8 mouse cellular contexts compared by ENCODE assay signal in the genomic region with DNA sequence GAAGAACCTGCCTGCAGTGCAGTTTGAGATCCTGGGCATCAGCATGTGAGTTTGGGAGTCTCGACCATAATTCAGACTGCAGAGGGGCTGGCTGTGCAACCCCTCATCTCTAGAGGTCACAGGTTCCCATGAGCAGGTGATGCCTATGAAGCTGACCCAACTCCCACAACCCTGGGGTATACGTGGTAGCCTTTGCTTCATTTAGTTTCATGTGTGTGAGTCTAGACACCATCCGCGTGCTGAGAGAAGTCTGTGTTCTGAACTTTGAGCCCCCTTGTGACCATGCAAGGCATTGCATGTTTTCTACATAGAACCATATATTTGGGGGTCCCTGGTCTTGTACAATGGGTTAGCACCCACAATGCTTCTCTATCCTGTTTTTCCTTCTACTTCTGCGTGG. TPM values are rescaled to one million over a fixed set of nuclear protein-coding genes. Genes with fewer than 3 reads are reported as not detected.
DNase-seq lines count a peak whose midpoint lies in the region; ATAC-seq and TF ChIP-seq lines count a peak whose summit lies in the region.

No protein-coding gene starts in this region.

- peaks cover 3% of the 10 kb centered on the region; the same call in 1 of the 2 replicates for H3K4me1 ChIP-seq in heart, embryonic 11.5 days (ENCODE audit: control insufficient read depth, insufficient read depth, low read length)
- H3K4me1 ChIP-seq in forebrain, postnatal 0 days (ENCODE audit: insufficient read depth), result no peaks in the 10 kb centered on the region
- no peaks in the 10 kb centered on the region for H3K4me1 ChIP-seq in midbrain, embryonic 14.5 days (ENCODE audit: control insufficient read depth, insufficient read depth, low read length)

- DNase-seq in heart, adult 18-20 months, result peak; percentile 4 to 54
- peak; percentile 61 for DNase-seq in CD4-positive helper T cell, adult 2 months (ENCODE audit: low read depth, low spot score)
- DNase-seq in forebrain, postnatal 0 days, result peak; percentile 69
- peak; percentile 67 to 73 for DNase-seq in kidney, postnatal 4 days
- peak; percentile 83 for DNase-seq in midbrain, embryonic 14.5 days
- DNase-seq in thymus, postnatal 14 days, result peak; percentile 69

- H3K9ac ChIP-seq in heart, embryonic 11.5 days (ENCODE audit: low read depth, low read length), result no peak overlapping the region
- H3K9ac ChIP-seq in forebrain, postnatal 0 days, result no peak overlapping the region
- H3K9ac ChIP-seq in midbrain, embryonic 14.5 days (replicated peaks; ENCODE audit: low read length), result no peak overlapping the region

- H3K4me2 ChIP-seq in heart, embryonic 11.5 days, result no peak overlapping the region
- H3K4me2 ChIP-seq in forebrain, postnatal 0 days (ENCODE audit: low read depth), result no peak overlapping the region
- H3K4me2 ChIP-seq in midbrain, embryonic 14.5 days (ENCODE audit: low read length), result no peak overlapping the region

- no peak overlapping the region for H3K4me3 ChIP-seq in heart, embryonic 11.5 days (ENCODE audit: low read depth, low read length)
- no peak overlapping the region for H3K4me3 ChIP-seq in forebrain, postnatal 0 days (ENCODE audit: low read depth, low read length)
- H3K4me3 ChIP-seq in midbrain, embryonic 14.5 days (replicated peaks; ENCODE audit: low read depth, low read length), result no peak overlapping the region

- no peaks in the 10 kb centered on the region for H3K27me3 ChIP-seq in heart, embryonic 11.5 days (ENCODE audit: control insufficient read depth, insufficient read depth, low read length)
- H3K27me3 ChIP-seq in forebrain, postnatal 0 days (ENCODE audit: insufficient read depth, low read length), result no peaks in the 10 kb centered on the region
- H3K27me3 ChIP-seq in midbrain, embryonic 14.5 days (ENCODE audit: control insufficient read depth, insufficient read depth, low read length), result no peaks in the 10 kb centered on the region

- H3K9me3 ChIP-seq in heart, embryonic 11.5 days (replicated peaks; ENCODE audit: control insufficient read depth, low read length), result no peaks in the 10 kb centered on the region
- no peaks in the 10 kb centered on the region for H3K9me3 ChIP-seq in forebrain, postnatal 0 days (ENCODE audit: low read length)
- H3K9me3 ChIP-seq in midbrain, embryonic 14.5 days (ENCODE audit: control insufficient read depth, low read length), result no peaks in the 10 kb centered on the region

- WGBS in heart, embryonic 11.5 days (ENCODE audit: insufficient replicate concordance), result 30% methylated on average over 5 of the region's 5 CpGs
- WGBS in forebrain, postnatal 0 days, result 22% methylated on average over 5 of the region's 5 CpGs
- 30% methylated on average over 5 of the region's 5 CpGs for WGBS in midbrain, embryonic 14.5 days

- H3K36me3 ChIP-seq in heart, embryonic 11.5 days (ENCODE audit: control insufficient read depth, insufficient read depth, low read length), result no peaks in the 10 kb centered on the region
- H3K36me3 ChIP-seq in forebrain, postnatal 0 days (ENCODE audit: insufficient read depth), result no peaks in the 10 kb centered on the region
- H3K36me3 ChIP-seq in midbrain, embryonic 14.5 days (ENCODE audit: control insufficient read depth, insufficient read depth, low read length), result no peaks in the 10 kb centered on the region

- no peak; the same call in 1 of the 2 replicates for ATAC-seq in heart, embryonic 11.5 days (replicated peaks; ENCODE audit: insufficient number of reproducible peaks, low FRiP score, low TSS enrichment)
- ATAC-seq in activated CD4-positive, CD25-positive, alpha-beta regulatory T cell, adult 4 months, result peak; percentile 81
- ATAC-seq in forebrain, postnatal 0 days, result peak; percentile 69
- ATAC-seq in midbrain, embryonic 14.5 days (ENCODE audit: low FRiP score, low TSS enrichment), result no peak

- TF ChIP-seq CTCF in forebrain, postnatal 0 days (IDR thresholded peaks at IDR 0.05; ENCODE audit: low read depth), result peak; percentile 74

- H3K27ac ChIP-seq in heart, embryonic 11.5 days (ENCODE audit: low read depth, low read length), result no peak overlapping the region
- H3K27ac ChIP-seq in forebrain, postnatal 0 days (ENCODE audit: low read depth, low read length), result no peak overlapping the region
- H3K27ac ChIP-seq in midbrain, embryonic 14.5 days (replicated peaks; ENCODE audit: low read depth, low read length), result no peak overlapping the region

RNA-seq across cellular contexts. Expression of a gene that starts 23.9 kb away (rescaled TPM):
- total RNA-seq in heart, adult 18-20 months (2021), result 1 to 10 TPM; 1.1 to 1.4 TPM
- polyA plus RNA-seq in heart, embryonic 11.5 days (2014; fragmentation: Nextera tagmentation; extraction: Ambion mirVana), result 54.3 and 55.4 TPM in 2 replicates
- 1 to 10 TPM; 4.4 to 8.1 TPM for polyA plus RNA-seq in activated CD4-positive, CD25-positive, alpha-beta regulatory T cell, adult 4 months (2017; shearing (Covaris generic))
- 7.5 and 9.9 TPM in 2 replicates for total RNA-seq in forebrain, postnatal 0 days (2014; rRNA removed)
- polyA plus RNA-seq in forebrain, postnatal 0 days (2015; fragmentation: Nextera tagmentation; extraction: Ambion mirVana), result 8.3 and 11.8 TPM in 2 replicates
- polyA plus RNA-seq in midbrain, embryonic 14.5 days (2014; fragmentation: Nextera tagmentation; extraction: Ambion mirVana), result 11.9 and 14.1 TPM in 2 replicates

RNA-seq across cellular contexts. Expression of a gene that starts 51.8 kb away (rescaled TPM):
- total RNA-seq in heart, adult 18-20 months (2021), result 10 to 100 TPM; 36.7 to 37.9 TPM
- 13.2 and 13.9 TPM in 2 replicates for polyA plus RNA-seq in heart, embryonic 11.5 days (2014; fragmentation: Nextera tagmentation; extraction: Ambion mirVana)
- polyA plus RNA-seq in activated CD4-positive, CD25-positive, alpha-beta regulatory T cell, adult 4 months (2017; shearing (Covaris generic)), result 100 to 1,000 TPM; 149 to 152 TPM
- total RNA-seq in forebrain, postnatal 0 days (2014; rRNA removed), result 18.2 and 24.9 TPM in 2 replicates
- 12.8 and 20.8 TPM in 2 replicates for polyA plus RNA-seq in forebrain, postnatal 0 days (2015; fragmentation: Nextera tagmentation; extraction: Ambion mirVana)
- 24.9 and 31.2 TPM in 2 replicates for polyA plus RNA-seq in midbrain, embryonic 14.5 days (2014; fragmentation: Nextera tagmentation; extraction: Ambion mirVana)

Comparison
In these comparisons a context has a peak if more than half of its experiments do, and no peak if none do; other contexts are left out.
1. DNase-seq: peak in every context shown above with its lines; median percentile 83 in midbrain, embryonic 14.5 days; 70 in kidney, postnatal 4 days; 69 in forebrain, postnatal 0 days; 69 in thymus, postnatal 14 days; 61 in CD4-positive helper T cell, adult 2 months; 29 in heart, adult 18-20 months.
2. ATAC-seq: peak in activated CD4-positive, CD25-positive, alpha-beta regulatory T cell, adult 4 months (single experiment) and forebrain, postnatal 0 days (single experiment); none in heart, embryonic 11.5 days (single experiment) and midbrain, embryonic 14.5 days (single experiment).